Mouse (Mus musculus) small intestine, adult 2 months (tissue): ENCODE results near the gene Pitpnc1.

Source experiments
- CTCF ChIP-seq: fragments of 200-500 bp; IDR thresholded peaks from 2 replicates; pipeline ENCODE4 v1.5.1; 2012; ENCODE audit warnings: low read depth, mild to moderate bottlenecking, control low read depth, inconsistent platforms, low read length, moderate library complexity, mixed read lengths; ENCODE audit not compliant: insufficient replicate concordance, insufficient read length; ENCODE audit errors: extremely low read depth
- POLR2A ChIP-seq: fragments of 200-500 bp; IDR thresholded peaks from 2 replicates; pipeline ENCODE4 v1.6.1; 2012; ENCODE audit warnings: low read depth, mild to moderate bottlenecking, control low read depth, inconsistent platforms, low read length, moderate library complexity

DNA sequence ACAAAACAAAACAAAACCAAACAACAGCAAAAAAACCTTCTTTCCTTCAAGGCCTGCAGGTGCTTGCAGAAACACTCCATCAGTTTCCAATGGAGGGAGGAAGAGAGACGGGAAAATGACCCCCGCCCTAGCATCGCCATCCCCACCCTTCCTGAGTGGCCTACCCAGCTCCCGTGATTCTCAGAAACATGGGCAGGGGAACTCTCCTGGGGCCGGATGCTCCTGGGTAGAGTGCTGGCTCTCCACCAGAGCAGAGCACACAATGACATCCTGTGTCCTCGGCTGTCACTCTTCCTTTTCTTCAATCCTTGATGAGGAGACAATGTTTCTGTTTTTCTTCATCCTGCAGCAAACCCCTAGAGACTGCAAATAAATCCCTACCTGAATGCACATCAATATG lies 6.4 kb downstream of the Pitpnc1 start:
- TF ChIP-seq CTCF, result no peak
- no peak for TF ChIP-seq POLR2A
